Mouse (Mus musculus): ENCODE results near the gene Zfp991. TPM values are rescaled to one million over a fixed set of nuclear protein-coding genes. Genes with fewer than 3 reads are reported as not detected.
"Not testable (repeated sequence)": the region's sequence is repeated elsewhere in the genome, so short reads cannot be mapped to it uniquely, and the experiment has no call there.

The Zfp991 gene
- 7.4 and 9.9 TPM in 2 replicates for polyA plus RNA-seq (2016; fragmentation: Nextera tagmentation; extraction: Ambion mirVana)

DNA sequence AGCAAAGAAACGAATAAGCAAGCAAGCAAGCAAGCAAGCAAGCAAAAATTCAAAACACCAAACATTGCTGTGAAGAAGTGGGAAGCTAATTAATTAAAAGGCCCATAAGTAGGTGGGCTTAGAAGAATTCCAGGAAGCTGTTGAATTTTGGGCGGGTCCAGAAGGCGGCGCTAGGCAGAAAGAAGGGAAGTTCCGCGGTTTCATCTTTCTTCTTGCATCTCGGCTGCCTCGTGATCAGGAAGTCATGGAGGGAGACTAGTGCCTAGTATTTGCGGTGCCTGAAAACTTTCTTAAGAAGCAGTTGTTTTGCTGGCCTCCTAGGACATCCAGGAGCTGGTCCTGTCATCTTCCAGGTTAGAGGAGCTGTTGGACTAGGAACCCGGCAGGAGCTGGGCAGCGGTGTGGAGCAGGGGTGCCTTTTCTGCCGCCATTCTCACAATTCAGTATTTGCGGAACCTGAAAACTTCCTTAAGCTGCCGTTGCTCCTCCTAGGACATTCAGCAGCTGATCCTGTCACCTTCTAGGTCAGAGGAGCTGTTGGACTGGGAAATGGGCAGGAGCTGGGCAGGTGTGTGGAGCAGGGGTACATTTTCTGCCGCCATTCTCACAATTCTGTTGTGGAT, at the start of gene Zfp991:
Gene Zfp991 (plus strand): TSS at position 202 of the 623 bp plus-strand sequence.
- DNase-seq (ENCODE audit: low spot score); H3K4me1 ChIP-seq; H3K36me3 ChIP-seq; H3K27ac ChIP-seq; H3K9me3 ChIP-seq; H3K27me3 ChIP-seq (ENCODE audit: insufficient read depth, poor library complexity, severe bottlenecking): not testable (repeated sequence)
- 26% methylated on average over 2 of the region's 15 CpGs for WGBS
- H3K4me3 ChIP-seq: peak within 1 kb of the TSS; percentile 43

DNA sequence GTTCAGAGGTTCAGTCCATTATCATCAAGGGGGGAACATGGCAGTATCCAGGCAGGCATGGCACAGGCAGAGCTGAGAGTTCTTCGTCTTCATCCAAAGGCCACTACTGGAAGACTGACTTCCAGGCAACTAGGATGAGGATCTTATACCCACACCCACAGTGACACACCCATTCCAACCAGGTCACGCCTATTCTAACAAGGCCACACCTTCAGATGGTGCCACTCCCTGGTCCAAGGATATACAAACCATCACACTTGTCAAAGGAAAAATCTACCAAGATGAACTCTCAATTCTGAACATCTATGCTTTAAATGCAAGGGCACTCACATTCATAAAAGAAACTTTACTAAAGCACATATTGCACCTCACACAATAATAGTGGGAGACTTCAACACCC, 36.2 kb upstream of the Zfp991 start:
- not testable (repeated sequence) for H3K27ac ChIP-seq; H3K27me3 ChIP-seq (ENCODE audit: insufficient read depth, poor library complexity, severe bottlenecking); H3K36me3 ChIP-seq; H3K4me3 ChIP-seq; H3K9me3 ChIP-seq; H3K4me1 ChIP-seq; DNase-seq (ENCODE audit: low spot score)
- WGBS: 68% methylated on average over 2 of the region's 2 CpGs

DNA sequence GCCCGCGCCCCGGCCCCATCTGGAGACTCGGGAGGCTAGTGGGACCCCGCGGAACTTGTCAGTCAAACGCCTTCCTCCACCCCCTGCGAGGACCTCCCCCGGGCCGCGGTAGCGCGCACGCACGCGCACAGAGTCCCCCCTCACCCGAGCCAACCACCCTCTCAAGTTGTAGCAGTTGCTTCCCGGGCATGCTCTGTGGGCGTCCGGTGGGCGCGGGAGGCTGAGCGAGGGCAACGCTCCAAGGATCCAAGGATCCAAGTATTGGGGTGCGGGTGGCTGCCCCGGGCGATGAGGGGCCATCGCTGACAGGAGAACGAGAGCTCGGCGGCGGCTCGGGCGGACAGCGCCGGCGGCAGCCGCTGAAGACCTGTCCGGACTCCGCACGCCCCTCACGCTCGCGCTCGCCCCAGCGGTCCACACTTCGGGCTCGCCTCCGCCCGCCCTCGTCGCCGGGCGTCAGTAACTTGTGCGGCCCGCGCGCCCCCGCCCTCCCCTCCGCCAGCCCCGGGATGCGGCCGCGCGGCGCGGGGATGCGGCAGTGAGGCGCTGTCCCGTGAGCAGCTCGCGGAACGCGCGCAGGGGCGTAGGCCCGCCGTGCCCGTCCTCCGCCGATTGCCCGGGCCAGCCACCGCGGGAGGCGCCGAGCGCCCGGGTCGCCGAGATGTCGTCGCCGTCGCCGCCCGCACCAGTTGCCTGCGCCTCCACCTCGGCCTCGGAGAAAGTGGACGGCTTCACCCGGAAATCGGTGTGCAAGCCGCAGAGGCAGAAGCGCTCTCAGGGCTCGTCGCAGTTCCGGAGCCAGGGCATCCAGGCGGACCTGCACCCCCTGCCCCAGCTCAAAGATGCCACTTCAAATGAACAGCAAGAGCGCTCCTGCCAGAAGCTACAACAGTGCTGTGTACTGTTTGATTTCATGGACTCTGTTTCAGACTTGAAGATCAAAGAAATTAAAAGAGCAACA, 29.9 kb upstream of the Zfp991 start:
- H3K4me1 ChIP-seq; H3K27me3 ChIP-seq (ENCODE audit: insufficient read depth, poor library complexity, severe bottlenecking); H3K36me3 ChIP-seq; H3K9me3 ChIP-seq; H3K27ac ChIP-seq: not testable (repeated sequence)
- WGBS: under 1% methylated on average over 105 of the region's 109 CpGs
- DNase-seq (ENCODE audit: low spot score): peak; percentile 80
- H3K4me3 ChIP-seq: peak overlapping the region; percentile 63

DNA sequence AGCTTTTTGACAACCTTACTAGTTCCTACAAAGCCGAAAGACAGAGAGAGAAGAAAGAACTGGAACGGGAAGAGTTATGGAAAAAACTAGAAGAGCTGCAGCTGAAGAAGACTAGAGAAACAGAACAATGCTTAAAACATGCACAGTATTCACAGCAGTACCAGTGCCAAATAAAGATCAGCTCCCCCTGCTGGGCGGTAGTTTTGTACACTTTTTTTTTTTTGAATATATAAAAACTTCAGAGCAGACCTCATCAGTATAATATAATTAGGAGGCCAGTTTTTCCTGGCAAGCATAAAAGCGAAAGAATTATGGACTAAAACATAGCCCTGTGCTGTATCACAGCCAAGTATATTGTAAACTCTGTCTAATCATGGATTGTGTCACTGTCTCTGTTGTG, 28.0 kb upstream of the Zfp991 start:
- 50% methylated on average over 4 of the region's 4 CpGs for WGBS

DNA sequence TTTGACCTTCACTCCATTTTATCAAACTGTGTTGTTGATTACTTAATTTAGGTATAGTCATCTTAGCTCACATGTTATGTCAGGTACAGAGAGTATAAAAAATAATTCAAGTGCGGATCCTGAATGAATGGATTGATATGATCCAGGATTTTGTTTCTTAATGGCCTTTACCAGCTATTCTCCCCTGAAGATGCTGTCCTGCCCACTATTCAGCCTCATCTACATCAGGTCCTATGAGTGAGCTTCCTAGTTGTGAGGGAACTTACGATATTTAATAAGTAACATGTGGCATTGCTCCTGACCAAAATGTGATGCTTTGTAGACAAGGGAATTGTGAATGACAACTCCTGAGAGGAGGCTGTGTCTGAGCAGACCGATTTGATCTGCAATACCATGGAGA, 14.0 kb upstream of the Zfp991 start:
- DNase-seq (ENCODE audit: low spot score): not testable (repeated sequence)

More for the DNA sequence above, 28.0 kb upstream of the Zfp991 start:
- not testable (repeated sequence) for H3K4me1 ChIP-seq; H3K27ac ChIP-seq; H3K4me3 ChIP-seq; DNase-seq (ENCODE audit: low spot score); H3K27me3 ChIP-seq (ENCODE audit: insufficient read depth, poor library complexity, severe bottlenecking); H3K9me3 ChIP-seq; H3K36me3 ChIP-seq

DNA sequence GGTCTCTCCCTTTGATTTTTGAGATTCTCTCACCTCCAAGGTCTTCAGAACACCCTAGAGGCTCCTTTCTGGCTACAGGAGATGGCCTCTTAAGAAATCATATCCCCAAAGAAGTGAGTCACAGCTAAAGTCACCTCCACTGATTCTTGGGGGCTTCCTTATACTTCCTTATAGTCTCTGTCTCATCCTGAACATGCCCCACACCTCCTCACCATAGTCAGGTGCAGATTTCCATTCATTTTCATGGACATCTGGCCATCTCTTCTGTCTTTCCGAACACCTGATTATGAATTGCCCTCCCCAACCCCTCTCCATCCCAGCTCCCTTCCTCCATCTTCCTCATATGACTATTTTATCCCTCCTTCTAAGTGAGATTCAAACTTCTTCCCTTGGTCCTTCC, 9.6 kb upstream of the Zfp991 start:
- not testable (repeated sequence) for H3K27ac ChIP-seq; H3K4me1 ChIP-seq; H3K27me3 ChIP-seq (ENCODE audit: insufficient read depth, poor library complexity, severe bottlenecking); H3K36me3 ChIP-seq; H3K9me3 ChIP-seq; H3K4me3 ChIP-seq
- 72% methylated on average over 1 of the region's 1 CpGs for WGBS
- DNase-seq (ENCODE audit: low spot score): peak; percentile 64

More for the DNA sequence above, 14.0 kb upstream of the Zfp991 start:
- not testable (repeated sequence) for H3K4me3 ChIP-seq; H3K4me1 ChIP-seq; H3K36me3 ChIP-seq; H3K9me3 ChIP-seq; H3K27ac ChIP-seq; H3K27me3 ChIP-seq (ENCODE audit: insufficient read depth, poor library complexity, severe bottlenecking)
- 67% methylated on average over 2 of the region's 3 CpGs for WGBS

DNA sequence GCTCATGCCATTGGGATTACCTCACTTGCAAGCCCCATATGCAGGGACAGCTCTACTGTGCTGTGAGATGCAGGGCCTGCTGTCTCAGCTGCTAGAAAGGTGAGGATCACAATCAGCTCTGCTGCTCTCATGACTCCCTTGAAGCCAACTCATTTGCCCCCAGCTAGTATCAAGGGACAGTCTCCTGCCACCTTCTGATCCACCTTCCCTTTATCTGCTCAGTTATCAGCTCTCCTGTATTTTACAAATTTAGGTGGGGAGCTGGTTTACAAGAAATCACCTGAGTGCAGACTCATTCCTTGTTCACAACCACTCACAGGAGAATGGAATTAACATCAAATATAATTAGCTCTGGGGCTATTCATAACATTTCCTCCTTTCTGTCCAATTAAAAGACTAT, 8.0 kb upstream of the Zfp991 start:
- not testable (repeated sequence) for H3K36me3 ChIP-seq; H3K27me3 ChIP-seq (ENCODE audit: insufficient read depth, poor library complexity, severe bottlenecking); H3K27ac ChIP-seq; H3K4me3 ChIP-seq; H3K4me1 ChIP-seq; H3K9me3 ChIP-seq
- DNase-seq (ENCODE audit: low spot score): peak; percentile 63

DNA sequence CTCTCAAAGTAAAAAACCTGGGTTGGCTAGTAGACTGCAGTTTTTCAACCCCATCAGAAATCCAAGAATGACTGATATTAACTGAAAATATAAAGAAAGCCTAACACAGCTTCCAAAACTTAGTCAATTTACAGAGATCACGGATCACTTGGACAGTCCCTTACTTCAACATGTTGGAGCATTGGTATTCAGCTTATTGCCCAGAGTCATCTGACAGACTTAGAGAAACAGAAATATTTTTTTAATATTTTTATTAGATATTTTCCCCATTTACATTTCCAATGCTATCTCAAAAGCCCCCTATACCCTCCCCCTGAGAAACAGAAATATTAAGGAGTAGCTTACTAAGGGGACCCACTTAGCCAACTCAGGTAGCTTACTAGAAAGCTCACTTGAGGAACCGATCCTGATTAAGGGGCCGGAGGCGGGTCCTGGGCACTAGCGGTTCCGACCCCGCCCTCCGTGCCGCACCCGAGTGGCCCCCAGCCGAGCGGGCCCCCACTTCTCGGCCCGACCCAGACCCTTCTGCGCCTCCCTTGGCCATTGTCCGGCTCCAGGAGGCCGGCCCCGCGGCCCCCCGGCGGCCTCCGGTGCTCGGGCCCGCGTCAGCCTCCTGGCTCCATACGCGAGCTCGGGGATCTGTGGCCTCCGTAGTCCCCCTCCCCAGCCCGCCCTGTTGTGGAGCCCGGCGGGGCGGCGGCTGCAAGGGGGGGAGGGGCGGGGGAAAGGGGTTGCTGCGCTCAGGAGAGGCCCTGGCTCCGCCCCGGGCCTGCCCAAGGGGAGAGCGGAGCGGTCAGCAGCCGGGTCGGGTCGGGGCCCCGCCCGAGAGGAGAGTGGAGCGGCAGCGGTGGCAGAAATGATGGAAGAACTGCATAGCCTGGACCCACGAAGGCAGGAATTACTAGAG, 7.2 kb upstream of the Zfp991 start:
- Histone ChIP-seq H3K4me3 (peak overlapping the region; percentile 61), H3K27ac (peak overlapping the region; percentile 88)
- H3K36me3 ChIP-seq; H3K4me1 ChIP-seq; H3K9me3 ChIP-seq; H3K27me3 ChIP-seq (ENCODE audit: insufficient read depth, poor library complexity, severe bottlenecking): not testable (repeated sequence)
- 6% methylated on average over 47 of the region's 48 CpGs for WGBS
- DNase-seq (ENCODE audit: low spot score): peak; percentile 95

DNA sequence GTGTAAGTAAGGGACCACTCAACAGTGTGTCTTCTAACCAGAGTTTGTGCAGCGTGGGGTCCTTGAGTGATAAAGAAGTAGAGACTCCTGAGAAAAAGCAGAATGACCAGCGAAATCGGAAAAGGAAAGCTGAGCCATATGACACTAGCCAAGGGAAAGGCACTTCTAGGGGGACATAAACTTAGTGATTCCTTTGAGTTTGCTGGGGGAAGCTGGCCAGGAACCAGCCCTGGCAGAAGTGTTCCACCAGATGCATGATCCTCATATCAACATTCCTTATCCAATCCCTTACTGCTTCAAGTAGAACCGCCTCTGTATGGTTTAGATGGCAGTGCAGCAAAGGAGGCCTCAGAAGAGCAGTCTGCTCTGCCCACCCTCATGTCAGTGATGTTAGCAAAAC, 6.5 kb upstream of the Zfp991 start:
- DNase-seq (ENCODE audit: low spot score): peak; percentile 66
- peak overlapping the region; percentile 88 for H3K27ac ChIP-seq
- H3K36me3 ChIP-seq; H3K27me3 ChIP-seq (ENCODE audit: insufficient read depth, poor library complexity, severe bottlenecking); H3K9me3 ChIP-seq; H3K4me1 ChIP-seq: not testable (repeated sequence)
- H3K4me3 ChIP-seq: peak overlapping the region; percentile 61
- 8% methylated on average over 4 of the region's 4 CpGs for WGBS

DNA sequence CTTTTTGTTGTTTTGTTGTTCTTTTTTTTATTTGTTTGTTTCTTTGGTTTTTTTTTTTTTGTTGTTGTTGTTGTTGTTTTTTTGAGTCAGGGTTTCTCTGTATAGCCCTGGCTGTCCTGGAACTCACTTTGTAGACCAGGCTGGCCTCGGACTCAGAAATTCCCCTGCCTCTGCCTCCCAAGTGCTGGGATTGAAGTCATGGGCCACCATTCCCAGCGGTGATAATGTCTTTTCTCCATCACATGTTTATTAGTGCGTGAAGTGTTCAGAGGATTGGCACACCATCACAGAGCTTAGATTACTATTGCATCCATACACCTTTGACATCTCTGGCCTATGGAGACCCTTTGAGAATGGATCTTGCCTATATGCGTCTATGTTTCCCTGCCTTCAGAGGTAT, 6.0 kb upstream of the Zfp991 start:
- H3K4me3 ChIP-seq; H3K36me3 ChIP-seq; H3K27me3 ChIP-seq (ENCODE audit: insufficient read depth, poor library complexity, severe bottlenecking); H3K4me1 ChIP-seq; H3K27ac ChIP-seq; H3K9me3 ChIP-seq: not testable (repeated sequence)
- DNase-seq (ENCODE audit: low spot score): peak; percentile 76
- 84% methylated on average over 4 of the region's 4 CpGs for WGBS

DNA sequence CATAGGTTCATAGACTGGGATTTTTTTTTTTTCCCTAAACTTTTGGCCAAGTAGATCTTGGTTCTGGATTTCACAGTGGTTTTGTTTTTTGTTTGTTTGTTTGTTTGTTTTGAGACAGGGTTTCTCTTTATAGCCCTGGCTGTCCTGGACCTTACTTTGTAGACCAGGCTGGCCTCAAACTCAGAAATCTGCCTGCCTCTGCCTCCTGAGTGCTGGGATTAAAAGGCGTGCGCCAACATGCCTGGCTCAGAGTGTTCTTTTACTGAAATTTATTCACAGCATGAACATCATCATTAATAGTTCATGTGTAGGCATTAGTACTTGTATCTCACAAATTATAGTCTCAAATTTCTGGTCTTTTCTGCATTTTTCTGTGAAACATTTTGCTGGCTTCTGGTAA, 5.4 kb upstream of the Zfp991 start:
- not testable (repeated sequence) for H3K27me3 ChIP-seq (ENCODE audit: insufficient read depth, poor library complexity, severe bottlenecking); H3K36me3 ChIP-seq; H3K4me3 ChIP-seq; H3K27ac ChIP-seq; DNase-seq (ENCODE audit: low spot score); H3K9me3 ChIP-seq; H3K4me1 ChIP-seq
- 76% methylated on average over 2 of the region's 2 CpGs for WGBS

DNA sequence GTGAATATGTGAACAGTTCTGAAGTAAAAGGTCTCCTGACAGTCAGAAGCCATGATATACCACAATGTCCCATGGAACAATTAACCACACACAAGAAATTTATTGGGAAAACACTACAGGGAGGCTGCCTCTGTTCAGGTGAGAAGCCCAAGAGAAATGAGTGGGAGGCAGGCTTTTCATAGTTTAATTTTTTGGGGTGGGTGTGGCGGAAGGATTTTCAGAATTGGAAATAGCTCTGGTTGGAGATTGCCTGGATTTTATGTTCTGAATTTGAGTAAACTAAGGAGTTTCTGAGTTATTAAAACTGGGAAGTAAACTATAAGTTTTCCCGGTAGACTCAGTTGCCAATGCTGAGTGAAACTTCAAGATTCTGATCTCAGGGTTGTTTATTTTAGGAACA, 4.7 kb upstream of the Zfp991 start:
- not testable (repeated sequence) for H3K27ac ChIP-seq; H3K4me3 ChIP-seq; H3K4me1 ChIP-seq; H3K36me3 ChIP-seq; H3K27me3 ChIP-seq (ENCODE audit: insufficient read depth, poor library complexity, severe bottlenecking); H3K9me3 ChIP-seq
- DNase-seq (ENCODE audit: low spot score): peak; percentile 57
- WGBS: 80% methylated on average over 2 of the region's 2 CpGs

DNA sequence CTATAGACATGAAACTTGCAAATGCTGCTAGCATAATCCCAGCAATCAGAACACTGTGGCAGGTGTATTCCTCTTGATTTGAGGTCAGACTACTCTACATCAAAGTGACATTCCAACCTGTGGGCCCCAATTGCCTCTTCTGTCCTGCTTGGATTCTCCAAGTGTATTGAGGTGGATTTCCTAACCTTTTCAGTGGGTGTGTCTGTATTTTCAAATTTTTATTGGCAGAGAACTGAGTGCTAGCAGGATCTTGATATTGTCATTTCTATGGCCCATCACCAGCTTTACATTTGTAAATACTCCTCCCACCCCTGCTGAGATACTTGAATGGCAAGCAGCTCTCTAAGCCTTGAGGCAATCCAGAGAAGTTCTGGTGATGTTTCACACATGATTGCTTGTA, 3.7 kb upstream of the Zfp991 start:
- peak; percentile 47 for DNase-seq (ENCODE audit: low spot score)
- H3K4me3 ChIP-seq; H3K9me3 ChIP-seq; H3K27me3 ChIP-seq (ENCODE audit: insufficient read depth, poor library complexity, severe bottlenecking); H3K27ac ChIP-seq; H3K4me1 ChIP-seq; H3K36me3 ChIP-seq: not testable (repeated sequence)

All from heart, embryonic 10.5 days (tissue).